Mouse (Mus musculus) ES-Bruce4 (cell line): Measurements from ENCODE around the gene Nck1.

ENCODE experiments used
- CTCF ChIP-seq: IDR thresholded peaks from one replicate; pipeline ENCODE4 v1.8.1; 2011; ENCODE audit warnings: low read depth, low read length
- EP300 ChIP-seq: IDR thresholded peaks from 2 replicates; pipeline ENCODE4 v1.6.1; 2011; ENCODE audit warnings: low read depth, low read length; ENCODE audit not compliant: insufficient read depth
- POLR2A ChIP-seq: IDR thresholded peaks from one replicate; pipeline ENCODE4 v1.8.1; 2011; ENCODE audit warnings: low read length; ENCODE audit not compliant: insufficient read depth

DNA sequence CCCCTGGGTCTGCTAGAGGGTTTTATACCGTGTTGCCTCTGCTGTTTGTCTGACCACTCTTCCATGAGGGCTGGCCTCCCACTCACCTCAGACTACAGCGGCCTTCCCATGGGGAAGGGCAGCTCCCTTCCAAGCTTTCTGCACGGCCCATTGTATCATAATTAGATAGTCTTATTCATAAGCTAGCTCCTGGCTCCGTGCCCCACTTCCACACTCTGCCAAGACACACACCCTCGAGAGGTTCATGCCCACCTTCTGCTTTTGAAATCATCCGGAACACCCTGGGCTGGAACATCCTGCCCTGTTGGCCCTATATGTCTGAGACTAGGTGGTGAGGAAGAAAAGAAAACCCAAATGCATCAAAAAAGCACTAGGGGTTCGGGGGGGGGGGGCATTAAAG lies 78.3 kb downstream of the Nck1 start:
- TF ChIP-seq EP300 (no peak), CTCF (no peak), POLR2A (no peak)
